Mouse (Mus musculus) E14TG2a.4 (cell line): ENCODE measurements around the gene Hal.
"Not testable (repeated sequence)": the region's sequence is repeated elsewhere in the genome, so short reads cannot be mapped to it uniquely, and the experiment has no call there.

Experiments
- H3K27me3 ChIP-seq: 2 replicates; pipeline ENCODE4 v1.6.1; 2014; ENCODE audit warnings: low read length, control low read depth; ENCODE audit not compliant: insufficient read depth
- H3K36me3 ChIP-seq: 2 replicates; pipeline ENCODE4 v1.6.1; 2014; ENCODE audit warnings: low read length, control low read depth; ENCODE audit not compliant: insufficient read depth
- H3K4me1 ChIP-seq: replicated peaks from 2 replicates; pipeline ENCODE4 v1.6.1; 2014; ENCODE audit warnings: low read depth, low read length, control low read depth
- H3K4me3 ChIP-seq: replicated peaks from 2 replicates; pipeline ENCODE4 v1.5.1; 2014; ENCODE audit warnings: mild to moderate bottlenecking, low read length
- H3K9me3 ChIP-seq: 2 replicates; pipeline ENCODE4 v1.6.1; 2014; ENCODE audit warnings: low read length, control low read depth
- CTCF ChIP-seq: conservative IDR thresholded peaks from 2 replicates; pipeline ENCODE4 v1.5.1; 2014; ENCODE audit warnings: low read length
- NANOG ChIP-seq: IDR thresholded peaks from 2 replicates; pipeline ENCODE4 v1.6.1; 2014; ENCODE audit warnings: borderline replicate concordance, low read length, mixed read lengths
- POU5F1 ChIP-seq: IDR thresholded peaks from 2 replicates; pipeline ENCODE4 v1.6.1; 2014; ENCODE audit warnings: low read length, borderline replicate concordance

The Hal gene

DNA sequence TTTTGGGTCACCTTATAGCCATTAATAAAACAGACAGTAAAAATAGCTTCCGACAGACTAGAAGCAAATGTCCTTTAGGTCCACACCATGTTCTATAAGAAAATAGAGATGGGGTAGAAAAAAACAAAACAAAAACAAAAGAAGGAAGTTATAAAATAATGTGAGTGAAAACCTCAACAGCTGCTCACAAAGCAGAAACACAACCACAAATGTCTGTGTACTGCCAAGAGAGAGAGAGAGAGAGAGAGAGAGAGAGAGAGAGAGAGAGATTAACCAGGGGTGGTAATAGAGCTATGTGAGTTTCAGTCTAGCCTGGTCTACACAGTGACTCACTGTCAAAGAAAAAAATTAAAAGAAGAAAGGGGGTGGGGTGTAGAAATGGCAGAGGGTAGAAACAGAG lies 53.0 kb downstream of the Hal start:
- H3K4me3 ChIP-seq: no peak overlapping the region
- peaks cover 31% of the 10 kb centered on the region for H3K27me3 ChIP-seq
- TF ChIP-seq NANOG: no peak
- no peak for TF ChIP-seq POU5F1
- TF ChIP-seq CTCF: no peak
- no peaks in the 10 kb centered on the region for H3K36me3 ChIP-seq
- peaks cover 53% of the 10 kb centered on the region for H3K4me1 ChIP-seq
- H3K9me3 ChIP-seq: no peaks in the 10 kb centered on the region

DNA sequence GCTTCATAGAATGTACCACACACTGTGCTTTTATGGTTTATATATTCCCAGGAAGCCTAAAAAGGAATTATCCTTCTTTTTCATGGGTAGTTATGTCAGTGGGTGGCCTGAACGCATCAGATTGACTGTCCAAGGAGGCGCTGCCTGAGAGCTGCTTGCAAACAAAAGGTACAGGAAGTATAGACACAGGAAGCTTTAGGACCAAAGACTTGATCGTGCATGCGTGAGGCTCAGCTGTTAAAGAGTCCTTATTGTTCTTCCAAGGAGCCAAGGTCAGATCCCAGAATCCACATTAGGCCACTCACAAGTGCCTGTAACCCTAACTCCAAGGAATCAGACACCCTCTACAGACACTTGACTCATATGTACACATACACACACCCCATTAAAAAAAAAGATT lies 53.8 kb downstream of the Hal start:
- peaks cover 57% of the 10 kb centered on the region for H3K4me1 ChIP-seq
- H3K9me3 ChIP-seq: no peaks in the 10 kb centered on the region
- no peaks in the 10 kb centered on the region for H3K36me3 ChIP-seq
- no peak overlapping the region for H3K4me3 ChIP-seq
- peaks cover 28% of the 10 kb centered on the region for H3K27me3 ChIP-seq
- TF ChIP-seq CTCF (no peak), NANOG (peak; percentile 92)

DNA sequence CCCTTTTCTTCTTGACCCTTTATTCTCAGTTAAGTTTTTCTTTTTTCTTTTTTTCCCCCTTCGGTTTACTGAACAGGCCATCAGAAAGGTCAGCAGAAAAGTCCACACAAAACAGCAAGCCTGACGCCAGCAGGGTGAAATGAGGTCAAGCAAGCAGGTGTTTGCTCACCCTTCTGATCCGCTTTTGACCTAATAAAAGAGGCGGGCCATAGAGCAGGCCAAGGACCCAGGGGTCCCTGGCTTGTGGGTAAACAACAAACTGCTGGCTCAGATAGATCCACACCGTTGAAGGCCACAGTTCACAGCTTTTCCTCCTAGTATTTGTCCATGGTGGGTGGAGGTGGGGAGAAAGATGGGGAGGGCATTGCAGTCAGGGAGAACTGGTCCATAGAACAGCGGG lies 54.6 kb downstream of the Hal start:
- Histone ChIP-seq H3K36me3 (no peaks in the 10 kb centered on the region), H3K9me3 (no peaks in the 10 kb centered on the region), H3K4me1 (peaks cover 62% of the 10 kb centered on the region), H3K27me3 (peaks cover 21% of the 10 kb centered on the region), H3K4me3 (no peak overlapping the region)
- TF ChIP-seq NANOG (no peak), CTCF (no peak), POU5F1 (no peak)

DNA sequence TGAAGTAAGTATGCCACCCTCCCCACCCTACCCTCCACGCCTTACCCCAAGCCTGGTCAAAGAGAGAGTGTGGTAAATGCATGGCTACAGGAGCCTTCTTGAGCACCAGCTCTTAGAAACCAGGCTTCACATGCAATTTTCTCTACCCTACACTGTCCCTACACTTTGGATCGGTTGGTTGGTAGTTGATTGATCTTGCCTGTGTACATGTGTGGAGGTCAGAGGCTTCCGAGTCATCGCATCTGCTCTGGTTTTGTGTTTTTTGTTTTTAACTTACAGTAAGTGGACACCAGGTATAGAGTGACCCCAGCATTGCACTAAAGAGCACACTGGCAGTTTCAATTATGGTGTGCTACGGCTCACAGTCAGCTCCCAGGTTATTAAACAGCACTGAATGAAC lies 55.6 kb downstream of the Hal start:
- Histone ChIP-seq H3K4me3 (no peak overlapping the region), H3K36me3 (no peaks in the 10 kb centered on the region), H3K4me1 (peaks cover 67% of the 10 kb centered on the region), H3K27me3 (peaks cover 14% of the 10 kb centered on the region), H3K9me3 (no peaks in the 10 kb centered on the region)
- TF ChIP-seq CTCF: no peak
- no peak for TF ChIP-seq POU5F1
- TF ChIP-seq NANOG: no peak

DNA sequence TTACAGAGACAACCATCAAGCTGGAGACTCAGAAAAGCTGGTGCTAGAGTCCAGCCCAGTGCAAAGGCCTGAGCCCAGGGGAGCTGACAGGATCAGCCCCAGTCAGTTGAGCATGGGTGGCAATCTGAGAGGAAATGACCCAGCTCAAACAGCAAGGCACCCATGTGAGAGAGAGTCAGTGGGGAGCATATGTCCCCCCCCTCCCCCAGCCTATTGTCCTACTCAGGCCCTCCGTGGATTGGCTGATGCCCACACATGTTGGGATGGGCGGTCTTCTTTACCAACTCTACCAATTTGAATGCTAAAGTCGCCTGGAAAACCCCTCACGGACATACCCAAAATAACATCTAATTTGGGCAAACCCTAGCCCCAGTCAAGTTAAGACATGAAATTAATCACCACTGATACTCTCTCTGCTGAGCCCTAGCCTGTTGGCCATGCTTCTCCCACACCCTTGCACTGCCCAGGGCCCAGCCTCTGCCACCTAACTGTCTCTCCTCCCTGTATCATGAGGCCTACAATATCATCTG lies 59.2 kb downstream of the Hal start:
- Histone ChIP-seq H3K36me3 (no peaks in the 10 kb centered on the region), H3K4me1 (peaks cover 51% of the 10 kb centered on the region), H3K27me3 (no peaks in the 10 kb centered on the region), H3K4me3 (no peak overlapping the region), H3K9me3 (no peaks in the 10 kb centered on the region)
- TF ChIP-seq NANOG: no peak
- no peak for TF ChIP-seq CTCF
- TF ChIP-seq POU5F1: no peak

DNA sequence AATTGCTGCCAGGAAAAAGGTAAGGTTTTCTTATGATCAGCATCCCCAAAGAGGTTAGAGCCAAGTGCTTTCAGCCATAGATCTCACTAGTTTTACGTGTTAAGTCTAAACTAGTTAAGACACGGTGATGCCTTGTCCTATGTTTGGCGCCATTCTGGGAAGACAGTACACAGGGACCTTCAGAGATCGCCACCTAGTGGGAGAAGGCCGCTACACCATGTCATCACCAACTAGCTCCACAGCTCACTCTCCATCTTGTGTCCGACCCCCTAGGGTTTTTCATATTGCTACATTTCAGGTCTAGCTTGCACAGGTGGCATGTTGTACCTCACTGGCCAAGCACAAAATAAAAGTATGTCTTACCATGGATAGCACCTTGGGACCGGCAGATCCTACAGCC lies 60.4 kb downstream of the Hal start:
- Histone ChIP-seq H3K27me3 (no peaks in the 10 kb centered on the region), H3K36me3 (no peaks in the 10 kb centered on the region), H3K9me3 (no peaks in the 10 kb centered on the region), H3K4me3 (no peak overlapping the region), H3K4me1 (peaks cover 42% of the 10 kb centered on the region)
- TF ChIP-seq CTCF: peak; percentile 49
- TF ChIP-seq POU5F1: no peak

DNA sequence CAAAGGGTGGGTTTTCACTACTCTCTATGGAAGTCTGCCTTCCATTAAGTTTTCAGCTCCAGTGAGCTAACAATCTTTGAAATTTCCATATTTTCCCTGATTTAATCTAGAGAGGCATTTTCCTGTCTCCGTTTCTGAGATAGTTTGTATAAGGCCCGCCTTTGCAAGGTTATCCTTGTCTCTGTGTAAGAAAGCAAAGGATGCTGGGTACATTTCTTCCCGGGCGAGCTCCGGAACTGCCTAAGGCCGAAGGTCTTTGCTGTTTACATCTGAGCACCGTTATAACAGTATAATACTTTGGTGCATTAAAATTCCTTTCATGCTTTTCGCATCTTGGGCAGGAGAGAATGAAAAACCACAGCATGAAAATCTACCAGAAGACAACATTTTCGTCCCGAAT lies 61.3 kb downstream of the Hal start:
- Histone ChIP-seq H3K9me3 (no peaks in the 10 kb centered on the region), H3K4me1 (peaks cover 36% of the 10 kb centered on the region), H3K27me3 (no peaks in the 10 kb centered on the region), H3K36me3 (no peaks in the 10 kb centered on the region), H3K4me3 (peak overlapping the region; percentile 39; the same call in 1 of the 2 replicates)
- TF ChIP-seq POU5F1: no peak
- TF ChIP-seq NANOG: no peak
- no peak for TF ChIP-seq CTCF

DNA sequence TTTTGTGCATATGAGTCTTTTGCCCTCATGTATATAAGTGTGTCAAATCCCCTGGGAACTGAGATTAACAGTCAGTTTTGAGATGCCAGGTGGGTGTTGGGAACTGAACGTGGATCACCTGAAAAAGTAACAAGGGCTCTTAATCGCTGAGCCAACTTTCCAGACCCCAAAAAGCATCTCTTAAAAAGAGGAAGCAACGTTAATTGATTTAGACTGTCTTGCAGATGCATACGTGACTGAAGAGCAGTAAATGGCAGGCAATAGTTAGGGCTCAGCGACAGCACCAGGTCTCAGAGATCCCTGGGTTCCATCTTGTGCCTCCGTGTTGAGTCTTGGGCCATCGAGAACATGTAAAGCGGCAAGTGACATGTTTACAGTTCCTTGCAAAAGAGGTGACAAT lies 64.0 kb downstream of the Hal start:
- TF ChIP-seq POU5F1 (no peak), NANOG (no peak), CTCF (no peak)
- no peaks in the 10 kb centered on the region for H3K9me3 ChIP-seq

DNA sequence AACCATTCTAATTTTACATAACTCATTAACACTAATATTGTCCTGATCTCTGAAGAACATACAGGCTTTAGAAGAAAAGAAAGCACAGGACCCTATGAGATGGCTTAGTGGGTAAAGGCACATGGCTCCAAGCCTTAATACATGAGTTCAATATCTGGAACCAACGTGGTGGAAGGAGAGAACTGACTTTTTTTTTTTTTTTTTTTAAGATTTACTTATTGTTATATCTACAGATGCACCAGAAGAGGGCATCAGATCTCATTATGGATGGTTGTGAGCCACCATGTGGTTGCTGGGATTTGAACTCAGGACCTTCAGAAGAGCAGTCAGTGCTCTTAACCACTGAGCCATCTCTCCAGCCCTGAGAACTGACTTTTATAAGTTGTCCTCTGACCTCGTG lies 69.4 kb downstream of the Hal start:
- H3K9me3 ChIP-seq, H3K27me3 ChIP-seq, H3K36me3 ChIP-seq, H3K4me3 ChIP-seq: not testable (repeated sequence)
- peaks cover 10% of the 10 kb centered on the region for H3K4me1 ChIP-seq

More for the DNA sequence above, 64.0 kb downstream of the Hal start:
- no peaks in the 10 kb centered on the region for H3K27me3 ChIP-seq
- H3K4me1 ChIP-seq: peaks cover 21% of the 10 kb centered on the region
- H3K36me3 ChIP-seq: no peaks in the 10 kb centered on the region
- H3K4me3 ChIP-seq: no peak overlapping the region

DNA sequence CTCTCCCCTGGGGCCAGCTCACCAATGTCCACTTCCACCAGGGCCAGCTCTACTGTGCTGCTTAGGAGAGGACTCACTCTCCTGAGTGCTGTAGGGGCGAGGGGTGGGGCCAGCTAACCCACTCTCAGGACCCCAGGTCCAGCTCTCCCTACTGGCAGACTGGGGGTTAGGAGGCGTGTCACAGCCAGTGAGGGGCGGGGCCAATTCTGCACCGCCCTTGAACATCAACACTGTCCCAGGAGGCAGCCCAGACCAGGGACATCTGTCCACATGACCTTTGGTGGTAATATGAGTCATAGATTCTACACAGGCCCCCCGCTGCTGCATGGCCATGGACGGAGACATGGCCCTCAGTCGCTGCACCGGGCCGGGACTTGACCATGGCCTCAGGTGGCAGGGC lies 71.2 kb downstream of the Hal start:
- Histone ChIP-seq H3K36me3 (no peaks in the 10 kb centered on the region), H3K27me3 (no peaks in the 10 kb centered on the region), H3K9me3 (no peaks in the 10 kb centered on the region), H3K4me1 (peaks cover 10% of the 10 kb centered on the region), H3K4me3 (peak overlapping the region; percentile 51)
- TF ChIP-seq POU5F1 (no peak), NANOG (no peak), CTCF (no peak)
